Mouse (Mus musculus): ENCODE measurements around the gene Shld2. TPM values are rescaled to one million over a fixed set of nuclear protein-coding genes. Genes with fewer than 3 reads are reported as not detected.

Shld2 gene
- polyA plus RNA-seq, 1 experiment from 2014 or later = 8.4 TPM

GRCm38 (mm10) chr14:34344361-34344760 is 34.1 kb upstream of the Shld2 start:
- Histone ChIP-seq H3K27me3 (ENCODE audit: poor library complexity, severe bottlenecking) (no peaks in the 10 kb centered on the region), H3K9me3 (no peaks in the 10 kb centered on the region), H3K27ac (no peak overlapping the region), H3K36me3 (replicated peaks) (peaks cover 52% of the 10 kb centered on the region), H3K4me3 (no peak overlapping the region), H3K4me1 (0 out of 2 replicates have a peak, but pooled peaks cover 5% of the 10 kb centered on the region)
- WGBS = 90% methylated on average over 5 of the region's 5 CpGs
- no peak for DNase-seq (ENCODE audit: extremely low spot score, low spot score)

- Histone ChIP-seq H3K27ac (no peak overlapping the region), H3K27me3 (ENCODE audit: poor library complexity, severe bottlenecking) (no peaks in the 10 kb centered on the region), H3K4me1 (0 out of 2 replicates have a peak, but pooled peaks cover 5% of the 10 kb centered on the region), H3K4me3 (no peak overlapping the region), H3K36me3 (replicated peaks) (peaks cover 63% of the 10 kb centered on the region), H3K9me3 (no peaks in the 10 kb centered on the region)
- whole genome bisulfite sequencing = 93% methylated on average over 4 of the region's 4 CpGs
- DNase-seq (ENCODE audit: extremely low spot score, low spot score) = no peak
Measured at GRCm38 (mm10) chr14:34343078-34343477, 32.8 kb upstream of the Shld2 start.

GRCm38 (mm10) chr14:34341993-34342392 is 31.7 kb upstream of the Shld2 start:
- H3K27ac ChIP-seq = no peak overlapping the region
- peaks cover 74% of the 10 kb centered on the region for H3K36me3 ChIP-seq (replicated peaks)
- no peak for DNase-seq (ENCODE audit: extremely low spot score, low spot score)
- H3K27me3 ChIP-seq (ENCODE audit: poor library complexity, severe bottlenecking) = no peaks in the 10 kb centered on the region
- H3K4me1 ChIP-seq = 0 out of 2 replicates have a peak, but pooled peaks cover 5% of the 10 kb centered on the region
- H3K9me3 ChIP-seq = no peaks in the 10 kb centered on the region
- no peak overlapping the region for H3K4me3 ChIP-seq
- 91% methylated on average over 4 of the region's 4 CpGs for WGBS

- DNase-seq (ENCODE audit: extremely low spot score, low spot score) = no peak
- H3K27ac ChIP-seq = no peak overlapping the region
- H3K36me3 ChIP-seq (replicated peaks) = peaks cover 95% of the 10 kb centered on the region
- H3K27me3 ChIP-seq (ENCODE audit: poor library complexity, severe bottlenecking) = no peaks in the 10 kb centered on the region
- H3K9me3 ChIP-seq = no peaks in the 10 kb centered on the region
- H3K4me3 ChIP-seq = no peak overlapping the region
- H3K4me1 ChIP-seq = no peaks in the 10 kb centered on the region
- whole genome bisulfite sequencing = 65% methylated on average over 1 of the region's 1 CpGs
Measured at GRCm38 (mm10) chr14:34339446-34339845, 29.2 kb upstream of the Shld2 start.

GRCm38 (mm10) chr14:34332476-34332875 is 22.2 kb upstream of the Shld2 start:
- Histone ChIP-seq H3K9me3 (no peaks in the 10 kb centered on the region), H3K27me3 (ENCODE audit: poor library complexity, severe bottlenecking) (no peaks in the 10 kb centered on the region), H3K4me3 (no peak overlapping the region), H3K36me3 (replicated peaks) (peaks cover 92% of the 10 kb centered on the region), H3K4me1 (no peaks in the 10 kb centered on the region), H3K27ac (no peak overlapping the region)
- DNase-seq (ENCODE audit: extremely low spot score, low spot score) = no peak
- WGBS = 91% methylated on average over 5 of the region's 5 CpGs

- Histone ChIP-seq H3K9me3 (no peaks in the 10 kb centered on the region), H3K4me1 (no peaks in the 10 kb centered on the region), H3K27ac (no peak overlapping the region), H3K4me3 (no peak overlapping the region), H3K36me3 (replicated peaks) (peaks cover 92% of the 10 kb centered on the region), H3K27me3 (ENCODE audit: poor library complexity, severe bottlenecking) (no peaks in the 10 kb centered on the region)
- 94% methylated on average over 3 of the region's 3 CpGs for whole genome bisulfite sequencing
- DNase-seq (ENCODE audit: extremely low spot score, low spot score) = no peak
Measured at GRCm38 (mm10) chr14:34331886-34332285, 21.6 kb upstream of the Shld2 start.

GRCm38 (mm10) chr14:34330657-34331158 is 20.4 kb upstream of the Shld2 start:
- peaks cover 92% of the 10 kb centered on the region for H3K36me3 ChIP-seq (replicated peaks)

GRCm38 (mm10) chr14:34327618-34328017 is 17.3 kb upstream of the Shld2 start:
- no peaks in the 10 kb centered on the region for H3K4me1 ChIP-seq
- 91% methylated on average over 1 of the region's 1 CpGs for WGBS
- H3K27ac ChIP-seq = no peak overlapping the region
- no peak overlapping the region for H3K4me3 ChIP-seq
- no peaks in the 10 kb centered on the region for H3K27me3 ChIP-seq (ENCODE audit: poor library complexity, severe bottlenecking)
- no peaks in the 10 kb centered on the region for H3K9me3 ChIP-seq
- H3K36me3 ChIP-seq (replicated peaks) = peaks cover 92% of the 10 kb centered on the region
- DNase-seq (ENCODE audit: extremely low spot score, low spot score) = no peak

More at GRCm38 (mm10) chr14:34330657-34331158, 20.4 kb upstream of the Shld2 start:
- DNase-seq (ENCODE audit: extremely low spot score, low spot score) = no peak
- Histone ChIP-seq H3K9me3 (no peaks in the 10 kb centered on the region), H3K27ac (no peak overlapping the region), H3K4me1 (no peaks in the 10 kb centered on the region), H3K27me3 (ENCODE audit: poor library complexity, severe bottlenecking) (no peaks in the 10 kb centered on the region), H3K4me3 (no peak overlapping the region)
- WGBS = 92% methylated on average over 9 of the region's 9 CpGs

- no peak overlapping the region for H3K27ac ChIP-seq
- peaks cover 85% of the 10 kb centered on the region for H3K36me3 ChIP-seq (replicated peaks)
- no peaks in the 10 kb centered on the region for H3K9me3 ChIP-seq
Measured at GRCm38 (mm10) chr14:34326606-34327005, 16.3 kb upstream of the Shld2 start.

GRCm38 (mm10) chr14:34323576-34324085 is 13.3 kb upstream of the Shld2 start:
- Histone ChIP-seq H3K27me3 (ENCODE audit: poor library complexity, severe bottlenecking) (no peaks in the 10 kb centered on the region), H3K36me3 (replicated peaks) (peaks cover 87% of the 10 kb centered on the region), H3K9me3 (no peaks in the 10 kb centered on the region), H3K4me3 (no peak overlapping the region), H3K4me1 (no peaks in the 10 kb centered on the region), H3K27ac (no peak overlapping the region)
- 94% methylated on average over 5 of the region's 5 CpGs for WGBS
- no peak for DNase-seq (ENCODE audit: extremely low spot score, low spot score)

More at GRCm38 (mm10) chr14:34326606-34327005, 16.3 kb upstream of the Shld2 start:
- DNase-seq (ENCODE audit: extremely low spot score, low spot score) = no peak
- Histone ChIP-seq H3K4me1 (no peaks in the 10 kb centered on the region), H3K4me3 (no peak overlapping the region), H3K27me3 (ENCODE audit: poor library complexity, severe bottlenecking) (no peaks in the 10 kb centered on the region)
- 96% methylated on average over 3 of the region's 3 CpGs for WGBS

- Histone ChIP-seq H3K9me3 (no peaks in the 10 kb centered on the region), H3K27me3 (ENCODE audit: poor library complexity, severe bottlenecking) (no peaks in the 10 kb centered on the region), H3K36me3 (replicated peaks) (peaks cover 68% of the 10 kb centered on the region), H3K4me1 (peaks cover 10% of the 10 kb centered on the region), H3K27ac (no peak overlapping the region), H3K4me3 (no peak overlapping the region)
- no peak for DNase-seq (ENCODE audit: extremely low spot score, low spot score)
Measured at GRCm38 (mm10) chr14:34318113-34318512, 7.8 kb upstream of the Shld2 start.

- Histone ChIP-seq H3K27me3 (ENCODE audit: poor library complexity, severe bottlenecking) (no peaks in the 10 kb centered on the region), H3K4me3 (no peak overlapping the region), H3K9me3 (no peaks in the 10 kb centered on the region), H3K27ac (no peak overlapping the region), H3K36me3 (replicated peaks) (peaks cover 62% of the 10 kb centered on the region), H3K4me1 (peaks cover 17% of the 10 kb centered on the region)
- WGBS = 93% methylated on average over 3 of the region's 3 CpGs
- DNase-seq (ENCODE audit: extremely low spot score, low spot score) = no peak
Measured at GRCm38 (mm10) chr14:34317431-34317830, 7.1 kb upstream of the Shld2 start.

GRCm38 (mm10) chr14:34316346-34316745 is 6.1 kb upstream of the Shld2 start:
- Histone ChIP-seq H3K27ac (no peak overlapping the region), H3K36me3 (replicated peaks) (peaks cover 57% of the 10 kb centered on the region), H3K4me1 (peaks cover 26% of the 10 kb centered on the region), H3K9me3 (no peaks in the 10 kb centered on the region), H3K27me3 (ENCODE audit: poor library complexity, severe bottlenecking) (no peaks in the 10 kb centered on the region), H3K4me3 (no peak overlapping the region)
- 98% methylated on average over 2 of the region's 2 CpGs for WGBS
- no peak for DNase-seq (ENCODE audit: extremely low spot score, low spot score)

GRCm38 (mm10) chr14:34314796-34315195 is 4.5 kb upstream of the Shld2 start:
- H3K9me3 ChIP-seq = no peaks in the 10 kb centered on the region
- peaks cover 41% of the 10 kb centered on the region for H3K36me3 ChIP-seq (replicated peaks)
- no peak overlapping the region for H3K4me3 ChIP-seq
- H3K27ac ChIP-seq = no peak overlapping the region
- no peaks in the 10 kb centered on the region for H3K27me3 ChIP-seq (ENCODE audit: poor library complexity, severe bottlenecking)
- WGBS = over 99% methylated on average over 3 of the region's 3 CpGs
- no peak for DNase-seq (ENCODE audit: extremely low spot score, low spot score)
- peaks cover 27% of the 10 kb centered on the region for H3K4me1 ChIP-seq

All from forebrain, embryonic 10.5 days (tissue).